Mouse (Mus musculus) erythroblast, embryonic 14.5 days (primary cell): Measurements from ENCODE around the gene Zbtb22.

Experiments used
- GATA1 ChIP-seq: IDR thresholded peaks from 2 replicates; pipeline ENCODE4 v1.6.1; 2012; ENCODE audit warnings: low read length, inconsistent platforms, mixed read lengths
- TAL1 ChIP-seq: IDR thresholded peaks from 3 replicates; pipeline ENCODE4 v1.6.1; 2012; ENCODE audit warnings: low read length, inconsistent platforms, mixed read lengths

DNA sequence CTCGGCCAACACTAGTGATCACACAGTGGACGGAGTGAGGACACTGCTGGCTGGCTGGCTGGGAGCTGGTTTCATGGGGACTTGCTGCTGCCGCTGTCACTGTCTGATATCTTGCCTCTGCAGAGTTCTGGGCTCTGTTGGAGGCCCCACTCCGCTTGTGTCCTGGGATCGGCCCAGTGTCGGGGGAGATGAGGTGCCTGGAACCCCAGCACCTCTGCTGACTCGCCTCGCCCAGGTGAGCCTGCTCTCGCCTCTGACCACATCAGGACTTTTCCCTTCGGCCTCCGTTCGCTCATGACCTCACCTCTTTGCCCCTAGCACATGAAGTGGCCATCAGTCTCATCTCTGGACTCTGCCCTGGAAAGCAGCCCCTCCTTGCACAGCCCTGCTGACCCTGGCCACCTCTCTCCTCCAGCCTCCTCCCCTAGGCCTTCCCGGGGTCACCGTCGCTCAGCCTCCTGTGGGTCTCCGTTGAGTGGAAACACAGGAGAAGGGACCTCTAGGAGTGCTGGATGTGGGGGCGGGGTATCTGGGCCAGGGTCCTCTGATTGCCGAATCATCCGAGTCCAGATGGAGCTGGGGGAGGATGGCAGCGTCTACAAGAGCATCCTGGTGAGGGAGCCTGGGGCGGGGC lies 19.8 kb downstream of the Zbtb22 start:
- no peak for TF ChIP-seq TAL1
- TF ChIP-seq GATA1 = no peak
